Mouse (Mus musculus) neural tube, embryonic 12.5 days (tissue): ENCODE results near the gene Tas2r109. TPM values are rescaled to one million over a fixed set of nuclear protein-coding genes. Genes with fewer than 3 reads are reported as not detected.
"Not testable (repeated sequence)": the region's sequence is repeated elsewhere in the genome, so short reads cannot be mapped to it uniquely, and the experiment has no call there.

Source experiments
- ATAC-seq: fragments of 200-750 bp; cut with Nextera tagmentation; 2 replicates; pipeline ENCODE4 v1.8.0; 2017; ENCODE audit warnings: low read depth, mild to moderate bottlenecking, moderate TSS enrichment, moderate library complexity; ENCODE audit not compliant: low FRiP score
- H3K27ac ChIP-seq: fragments of 300-500 bp; sonication (generic); 2 replicates; pipeline ENCODE4 v1.5.1; 2016
- H3K27me3 ChIP-seq: fragments of 300-500 bp; sonication (generic); replicated peaks from 2 replicates; pipeline ENCODE4 v1.6.1; 2016; ENCODE audit warnings: mild to moderate bottlenecking
- H3K36me3 ChIP-seq: fragments of 300-500 bp; sonication (generic); 2 replicates; pipeline ENCODE4 v1.6.1; 2016; ENCODE audit warnings: mild to moderate bottlenecking
- H3K4me1 ChIP-seq: fragments of 300-500 bp; sonication (generic); 2 replicates; pipeline ENCODE4 v1.6.1; 2016
- H3K4me2 ChIP-seq: fragments of 300-500 bp; sonication (generic); replicated peaks from 2 replicates; pipeline ENCODE4 v1.6.1; 2016; ENCODE audit warnings: mild to moderate bottlenecking
- H3K4me3 ChIP-seq: fragments of 300-500 bp; sonication (generic); 2 replicates; pipeline ENCODE4 v1.5.1; 2016
- H3K9ac ChIP-seq: fragments of 300-500 bp; sonication (generic); 2 replicates; pipeline ENCODE4 v1.6.1; 2016; ENCODE audit warnings: mild to moderate bottlenecking
- H3K9me3 ChIP-seq: fragments of 300-500 bp; sonication (generic); 2 replicates; pipeline ENCODE4 v1.6.1; 2016; ENCODE audit warnings: mild to moderate bottlenecking
- WGBS: fragments of 180-500 bp; shearing (Covaris S2); methylation state at CpG from one replicate; pipeline ENCODE4 v1.1.7; 2016; 5-methylcytosine and 5-hydroxymethylcytosine counted together
- polyA plus RNA-seq: library from polyadenylated mRNA; unstranded; fragments of >200 nt; fragmentation: Nextera tagmentation; extraction: Ambion mirVana; gene quantifications from 2 replicates; pipeline ENCODE4 v1.2.1, GENCODE M21; 2016

The Tas2r109 gene
- not detected in 2 replicates for polyA plus RNA-seq

DNA sequence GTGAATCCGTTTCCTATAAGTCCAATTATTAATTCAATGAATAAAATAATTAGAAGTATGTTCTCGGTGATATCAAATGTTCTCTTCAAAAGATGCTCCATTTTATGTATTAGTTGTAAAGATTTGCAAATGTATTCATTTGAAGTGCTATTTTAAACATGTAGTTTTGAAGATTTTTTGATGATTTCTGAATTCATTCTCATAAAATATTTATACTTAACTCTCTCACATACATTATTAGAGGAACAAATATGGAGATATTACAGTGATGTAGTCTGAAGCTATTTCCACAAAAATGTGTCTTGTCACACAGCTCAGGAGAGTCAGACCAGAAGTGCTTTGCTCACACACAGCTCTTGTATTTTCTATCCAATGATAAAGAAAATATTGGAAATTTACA lies at the start of gene Tas2r109:
Gene Tas2r109 (minus strand): TSS at position 101 of the 400 bp plus-strand sequence.
- H3K4me2 ChIP-seq, result no peak within 1 kb of the TSS
- no peak within 1 kb of the TSS for H3K4me3 ChIP-seq
- H3K9ac ChIP-seq, result no peak within 1 kb of the TSS
- WGBS, result 81% methylated on average over 2 of the region's 2 CpGs
- no peaks in the 10 kb centered on the region for H3K36me3 ChIP-seq
- H3K27me3 ChIP-seq, result no peaks in the 10 kb centered on the region
- H3K4me1 ChIP-seq, result no peaks in the 10 kb centered on the region
- no peak within 1 kb of the TSS for H3K27ac ChIP-seq
- no peak for ATAC-seq
- no peaks in the 10 kb centered on the region for H3K9me3 ChIP-seq

DNA sequence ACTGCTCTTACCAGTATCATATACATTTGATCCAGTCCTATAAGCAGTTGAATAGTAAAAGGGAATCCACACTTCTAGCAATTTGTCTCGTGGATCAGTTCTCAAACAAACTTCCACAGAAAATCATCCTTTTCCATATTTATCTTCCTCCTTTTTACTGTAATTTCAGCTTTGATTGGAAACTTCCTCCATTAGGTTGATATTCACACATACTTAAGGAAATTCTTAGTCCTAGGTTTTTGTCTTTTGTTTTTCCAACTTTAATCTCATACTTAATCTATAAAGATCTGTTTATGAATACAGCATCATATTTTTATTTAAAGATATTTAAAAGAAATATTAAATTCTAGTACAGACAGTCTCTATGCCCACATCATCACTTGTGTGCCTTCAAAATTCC lies 22.9 kb downstream of the Tas2r109 start, which contains the start of gene Tas2r131:
Gene Tas2r131 (minus strand): TSS at position 101 of the 400 bp plus-strand sequence.
- H3K27ac ChIP-seq, result no peak within 1 kb of the TSS
- WGBS, result 66% methylated on average over 1 of the region's 1 CpGs
- H3K9ac ChIP-seq, result no peak within 1 kb of the TSS
- H3K36me3 ChIP-seq, result no peaks in the 10 kb centered on the region
- no peaks in the 10 kb centered on the region for H3K9me3 ChIP-seq
- no peak within 1 kb of the TSS for H3K4me3 ChIP-seq
- no peak for ATAC-seq
- no peaks in the 10 kb centered on the region for H3K4me1 ChIP-seq
- H3K27me3 ChIP-seq, result no peaks in the 10 kb centered on the region
- no peak within 1 kb of the TSS for H3K4me2 ChIP-seq

DNA sequence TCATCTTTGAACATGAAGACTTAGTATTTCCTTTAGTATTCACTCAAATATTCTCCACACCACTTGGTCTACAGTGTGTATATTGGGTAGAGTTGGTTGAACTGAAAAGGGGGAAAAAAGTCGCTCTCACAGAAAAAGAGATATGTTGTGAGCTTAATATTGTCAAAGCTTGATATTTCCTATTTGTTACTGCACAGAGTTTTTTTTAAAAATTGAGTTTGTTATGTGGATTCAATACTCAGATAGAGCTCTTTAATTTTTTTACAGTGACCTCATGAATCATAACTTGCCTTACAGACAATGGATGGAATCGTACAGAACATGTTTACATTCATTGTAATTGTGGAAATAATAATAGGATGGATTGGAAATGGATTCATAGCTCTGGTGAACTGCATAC lies 30.0 kb downstream of the Tas2r109 start, which contains the start of gene Tas2r129:
Gene Tas2r129 (plus strand): TSS at position 301 of the 400 bp plus-strand sequence.
- no peaks in the 10 kb centered on the region for H3K27me3 ChIP-seq
- no peak within 1 kb of the TSS for H3K4me3 ChIP-seq
- no peak for ATAC-seq
- H3K4me2 ChIP-seq, result no peak within 1 kb of the TSS
- no peak within 1 kb of the TSS for H3K9ac ChIP-seq
- no peaks in the 10 kb centered on the region for H3K4me1 ChIP-seq
- no peaks in the 10 kb centered on the region for H3K9me3 ChIP-seq
- no peaks in the 10 kb centered on the region for H3K36me3 ChIP-seq
- no peak within 1 kb of the TSS for H3K27ac ChIP-seq
- WGBS, result 82% methylated on average over 2 of the region's 2 CpGs

DNA sequence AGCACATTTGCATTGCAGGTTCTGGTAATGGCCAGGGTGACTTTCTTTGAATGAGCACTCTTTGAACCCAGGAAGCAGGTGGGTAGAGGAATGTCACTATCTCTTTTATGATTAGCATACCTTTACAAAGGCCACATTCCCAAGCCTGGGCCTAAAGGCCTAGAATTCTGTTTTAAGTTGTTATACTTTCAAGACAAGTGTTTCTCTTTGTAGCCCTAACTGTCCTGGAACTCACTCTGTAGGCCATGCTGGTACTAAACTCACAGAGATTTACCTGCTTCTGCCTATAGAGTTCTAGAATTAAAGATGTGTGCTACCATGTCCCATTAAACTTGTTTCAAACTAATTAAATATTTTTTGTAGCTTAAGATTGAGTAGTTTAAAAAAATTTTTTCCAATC lies 39.4 kb downstream of the Tas2r109 start:
- H3K36me3 ChIP-seq, result not testable (repeated sequence)

More for the DNA sequence above, 39.4 kb downstream of the Tas2r109 start:
- H3K9ac ChIP-seq, H3K4me1 ChIP-seq, ATAC-seq, H3K4me2 ChIP-seq, H3K9me3 ChIP-seq, H3K27ac ChIP-seq, H3K27me3 ChIP-seq, H3K4me3 ChIP-seq: not testable (repeated sequence)

Other genes with a start within 250 kb of the Tas2r109 start
- gene Tas2r115, start 242.9 kb downstream of the Tas2r109 start, polyA plus RNA-seq, result not detected in 2 replicates
- gene Tas2r124, start 226.2 kb downstream of the Tas2r109 start, polyA plus RNA-seq, result not detected in 2 replicates
- not detected in 2 replicates for gene Tas2r102, start 218.8 kb downstream of the Tas2r109 start, polyA plus RNA-seq
- gene Tas2r136, start 202.8 kb downstream of the Tas2r109 start, polyA plus RNA-seq, result not detected in 2 replicates
- not detected in 2 replicates for gene Tas2r117, start 178.1 kb downstream of the Tas2r109 start, polyA plus RNA-seq
- not detected in 2 replicates for gene Tas2r123, start 133.8 kb downstream of the Tas2r109 start, polyA plus RNA-seq
- not detected in 2 replicates for gene Tas2r116, start 125.5 kb downstream of the Tas2r109 start, polyA plus RNA-seq
- gene Tas2r110, start 113.0 kb downstream of the Tas2r109 start, polyA plus RNA-seq, result not detected in 2 replicates
- gene Tas2r113, start 88.0 kb downstream of the Tas2r109 start, polyA plus RNA-seq, result not detected in 2 replicates
- gene Tas2r125, start 71.3 kb downstream of the Tas2r109 start, polyA plus RNA-seq, result 0.22 and 0.43 TPM in 2 replicates
- not detected in 2 replicates for gene Tas2r129, start 29.9 kb downstream of the Tas2r109 start, polyA plus RNA-seq
- not detected in 2 replicates for gene Tas2r131, start 23.0 kb downstream of the Tas2r109 start, polyA plus RNA-seq
- not detected in 2 replicates for gene Tas2r103, start 56.1 kb upstream of the Tas2r109 start, polyA plus RNA-seq
- gene Tas2r140, start 74.9 kb upstream of the Tas2r109 start, polyA plus RNA-seq, result not detected in 2 replicates
- 94.4 and 102 TPM in 2 replicates for gene Smim10l1, start 123.9 kb upstream of the Tas2r109 start, polyA plus RNA-seq